Mouse (Mus musculus) cerebellum, adult (tissue): ENCODE measurements around the gene Ifitm5.

Experiments used
- ATAC-seq: cut with Nextera tagmentation; 2 replicates; pipeline ENCODE4 v1.9.2; 2017; ENCODE audit warnings: mild to moderate bottlenecking, moderate library complexity, mixed read lengths; ENCODE audit not compliant: insufficient number of reproducible peaks, low FRiP score, low TSS enrichment

Gene Ifitm5

GRCm38 (mm10) chr7:140966921-140967320, 16.8 kb upstream of the Ifitm5 start, which contains the start of gene Ifitm1:
Gene Ifitm1 (plus strand): TSS chr7:140967221.
- no peak for ATAC-seq

GRCm38 (mm10) chr7:140962733-140963132, 12.6 kb upstream of the Ifitm5 start:
- ATAC-seq, result no peak

GRCm38 (mm10) chr7:140961416-140961815, 11.3 kb upstream of the Ifitm5 start:
- ATAC-seq, result no peak

DNA sequence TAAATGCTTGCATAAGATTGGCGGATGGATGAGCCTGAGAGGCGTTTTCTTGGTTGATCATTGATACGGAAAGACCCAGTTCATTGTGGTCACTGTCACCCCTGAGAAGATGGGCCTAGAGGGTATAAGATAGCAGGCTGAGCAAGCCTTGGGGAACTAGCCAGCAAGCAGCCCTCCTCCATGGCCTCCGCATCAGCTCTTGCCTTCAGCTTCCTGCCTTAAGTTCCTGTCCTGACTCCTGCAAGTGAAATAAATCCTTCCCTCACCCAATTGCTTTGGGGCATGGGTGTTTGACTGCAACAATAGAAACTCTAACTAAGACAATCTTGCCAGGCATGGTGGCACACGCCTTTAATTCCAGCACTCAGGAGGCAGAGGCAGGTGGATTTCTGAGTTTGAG, 9.9 kb upstream of the Ifitm5 start:
- ATAC-seq, result no peak

- ATAC-seq, result no peak
Measured at GRCm38 (mm10) chr7:140959181-140959901, 9.2 kb upstream of the Ifitm5 start.

- no peak for ATAC-seq
Measured at GRCm38 (mm10) chr7:140956556-140956869, 6.4 kb upstream of the Ifitm5 start.

- ATAC-seq, result no peak
Measured at GRCm38 (mm10) chr7:140955758-140956555, 5.9 kb upstream of the Ifitm5 start, which contains the start of the genes Gm45717 and Ifitm2. Gene Gm45717 (minus strand): TSS chr7:140955937. Gene Ifitm2 (minus strand): TSS chr7:140955987.

GRCm38 (mm10) chr7:140955342-140955741, 5.3 kb upstream of the Ifitm5 start:
- no peak for ATAC-seq

- ATAC-seq, result no peak
Measured at GRCm38 (mm10) chr7:140954733-140955071, 4.6 kb upstream of the Ifitm5 start.

DNA sequence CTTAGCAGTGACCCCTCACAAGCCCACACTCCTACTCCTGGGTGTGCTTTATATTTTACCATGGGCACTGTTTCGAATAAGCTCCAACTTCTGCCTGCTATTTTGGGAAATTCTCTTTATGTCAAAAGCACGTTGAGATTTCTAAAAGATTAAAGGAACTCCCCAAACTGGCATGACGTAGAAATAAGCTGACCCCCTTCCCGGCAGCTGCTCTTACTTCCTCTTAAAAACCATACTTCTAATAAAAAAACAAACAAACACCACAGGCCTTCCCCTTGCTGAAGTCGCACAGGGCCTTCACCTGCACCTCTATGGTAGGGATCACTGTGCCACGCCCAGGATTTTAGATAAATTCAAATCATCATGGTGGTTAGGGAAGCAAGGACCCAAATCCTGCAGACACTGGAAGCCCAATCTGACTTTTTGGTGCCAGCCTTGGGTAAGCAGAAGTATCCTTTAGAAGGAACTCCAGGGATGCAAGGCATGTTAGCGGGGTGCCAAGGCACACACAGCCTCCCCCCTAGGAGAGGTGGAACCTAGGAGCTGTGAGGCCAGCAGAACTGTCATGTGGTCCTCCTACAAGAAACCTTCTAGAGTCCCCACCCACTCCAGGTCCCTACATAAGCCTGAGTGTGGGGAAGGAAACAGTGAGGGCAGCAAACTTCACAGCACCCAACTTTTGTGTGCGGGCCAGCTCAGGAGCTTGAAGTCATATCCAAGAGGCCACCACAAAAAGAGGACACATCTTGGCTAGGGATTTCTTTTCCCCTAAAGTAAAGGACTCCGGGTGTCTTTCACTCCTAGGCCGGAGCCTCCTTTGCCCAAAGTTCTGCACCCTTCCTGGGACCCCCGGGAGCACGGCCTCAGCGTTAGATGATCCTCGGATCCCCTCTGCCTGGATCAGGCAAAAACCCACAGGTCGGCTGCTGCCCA, 4.0 kb upstream of the Ifitm5 start:
- no peak for ATAC-seq

DNA sequence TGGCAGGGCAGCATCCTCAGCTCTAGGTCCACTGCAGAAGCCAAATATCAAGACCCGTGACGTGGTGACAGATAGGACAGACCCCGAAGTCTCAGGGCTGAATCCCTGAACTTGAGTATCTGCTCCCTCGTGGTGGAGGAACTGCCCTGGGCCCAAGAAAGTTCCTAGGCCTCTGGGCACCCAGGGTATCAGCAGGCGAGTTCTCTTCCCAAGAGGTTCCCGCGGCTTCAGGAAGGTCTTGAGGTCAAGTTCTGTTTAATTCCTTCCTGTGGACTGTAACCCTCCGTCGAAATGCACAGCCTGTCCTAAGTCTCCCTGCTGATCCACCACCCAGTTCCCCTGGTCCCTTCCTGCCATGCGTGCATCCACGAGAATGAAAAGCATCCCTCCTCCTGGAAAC, 3.0 kb upstream of the Ifitm5 start:
- ATAC-seq, result no peak

DNA sequence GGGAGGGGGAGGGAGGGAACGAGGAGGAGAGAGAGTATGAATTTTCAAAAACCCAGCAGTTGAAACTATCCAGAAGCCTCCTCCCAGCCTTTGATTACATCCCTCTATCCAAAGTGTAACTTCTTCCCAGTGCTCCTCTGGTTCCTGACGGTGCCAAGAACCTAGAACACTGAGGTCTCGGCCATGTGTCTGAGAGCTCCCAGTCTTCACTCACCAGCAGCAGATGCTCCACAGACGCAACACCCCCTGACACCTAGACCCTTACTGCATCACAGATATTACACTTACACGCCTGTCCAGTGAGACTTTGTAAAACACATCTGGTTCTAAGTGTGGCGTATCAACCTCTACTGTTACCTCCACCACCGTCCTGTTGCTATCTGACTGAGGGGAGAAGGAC, 2.4 kb upstream of the Ifitm5 start:
- no peak for ATAC-seq

GRCm38 (mm10) chr7:140951765-140952164, 1.7 kb upstream of the Ifitm5 start:
- ATAC-seq, result no peak

DNA sequence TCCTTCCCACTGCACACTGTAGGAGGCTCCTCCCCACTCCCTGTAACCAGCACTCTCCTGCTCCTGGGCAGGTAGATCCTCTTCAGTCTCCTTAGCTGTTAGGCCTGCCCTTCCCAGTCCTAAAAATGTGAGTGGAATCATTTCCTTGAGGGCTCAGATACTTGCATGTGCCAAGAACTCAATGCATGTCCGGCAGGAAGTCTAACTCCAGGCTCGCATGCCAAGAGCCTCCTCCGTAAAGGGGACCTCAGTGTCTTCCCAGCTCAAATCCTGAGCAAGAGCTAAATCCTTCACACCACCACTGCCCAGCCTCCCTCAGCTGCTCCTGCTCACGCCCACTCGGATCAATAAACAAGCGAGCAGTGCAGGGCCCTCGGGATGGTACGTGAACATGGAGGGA, 960 bp upstream of the Ifitm5 start:
- no peak for ATAC-seq

GRCm38 (mm10) chr7:140949255-140949654, 836 bp downstream of the Ifitm5 start:
- no peak for ATAC-seq

DNA sequence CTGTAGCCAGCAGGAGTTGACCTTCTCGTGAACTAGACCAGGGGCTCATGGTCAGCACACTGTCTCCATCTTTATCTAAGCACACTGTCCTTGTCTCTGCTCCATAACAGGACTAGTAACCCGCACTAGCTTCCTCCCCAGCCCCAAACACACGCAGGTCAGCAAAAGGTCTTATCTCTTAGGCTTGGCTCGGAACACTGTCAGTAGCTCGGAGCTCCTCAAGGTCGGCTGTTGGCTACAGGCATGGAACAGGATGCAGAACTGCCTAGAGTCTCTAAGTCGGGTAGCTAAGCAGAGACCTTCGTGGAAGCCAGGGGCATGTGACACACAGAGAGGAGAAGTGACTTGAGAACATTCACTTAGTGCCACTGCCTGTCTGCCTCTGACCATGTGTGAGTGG, 1.9 kb downstream of the Ifitm5 start:
- no peak for ATAC-seq

GRCm38 (mm10) chr7:140946980-140947379, 3.1 kb downstream of the Ifitm5 start:
- no peak for ATAC-seq

GRCm38 (mm10) chr7:140946311-140946710, 3.8 kb downstream of the Ifitm5 start:
- ATAC-seq, result no peak

GRCm38 (mm10) chr7:140945247-140945646, 4.8 kb downstream of the Ifitm5 start:
- no peak for ATAC-seq

DNA sequence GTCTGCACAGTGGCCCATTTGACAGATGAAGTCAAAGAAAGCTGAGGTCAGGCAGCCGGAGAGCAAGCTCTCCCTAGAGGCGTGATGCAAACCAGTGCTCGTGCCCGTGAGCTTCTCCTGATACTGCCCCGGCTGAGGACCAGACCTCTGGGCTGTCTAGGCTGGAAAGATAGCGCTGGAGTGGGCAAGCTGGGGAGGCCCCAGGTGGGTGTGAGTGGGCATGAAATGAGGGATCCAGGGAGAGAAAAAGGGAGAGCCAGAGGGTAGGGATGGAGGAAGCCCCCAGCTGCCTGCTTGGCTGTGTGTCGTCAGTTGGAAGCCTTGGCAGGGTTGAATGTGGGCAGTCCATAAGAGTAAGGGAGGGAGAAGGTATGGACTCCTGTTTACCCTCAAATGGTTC, 5.9 kb downstream of the Ifitm5 start:
- ATAC-seq, result no peak

- no peak for ATAC-seq
Measured at GRCm38 (mm10) chr7:140943356-140943755, 6.7 kb downstream of the Ifitm5 start.
